Mouse (Mus musculus) ovary, adult 18-20 months (tissue): ENCODE results near the gene Wdr46.

Source experiments
- DNase-seq: peaks from one replicate; pipeline ENCODE4 v3.0.0; 2022; ENCODE audit warnings: low spot score, mixed read lengths

The Wdr46 gene

DNA sequence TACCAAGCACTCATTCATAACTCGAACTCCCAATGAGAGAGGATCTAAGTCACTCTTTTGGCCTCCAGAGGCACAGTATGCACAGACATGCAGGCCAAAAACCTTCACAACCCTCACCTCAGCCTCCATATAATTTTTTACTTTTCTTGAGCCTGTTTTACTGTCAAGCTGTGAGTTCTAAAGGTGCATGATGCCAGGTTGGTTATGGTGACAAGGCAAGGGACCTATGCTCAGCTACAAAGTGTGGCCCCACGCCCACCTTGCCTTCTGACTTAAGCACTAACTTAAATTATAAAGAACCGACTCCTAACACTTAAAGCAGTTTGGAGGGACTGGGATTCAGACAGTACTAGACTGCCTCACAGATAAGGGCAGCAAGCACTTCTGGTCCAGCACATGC is 12.8 kb downstream of the Wdr46 start:
- no peak for DNase-seq

DNA sequence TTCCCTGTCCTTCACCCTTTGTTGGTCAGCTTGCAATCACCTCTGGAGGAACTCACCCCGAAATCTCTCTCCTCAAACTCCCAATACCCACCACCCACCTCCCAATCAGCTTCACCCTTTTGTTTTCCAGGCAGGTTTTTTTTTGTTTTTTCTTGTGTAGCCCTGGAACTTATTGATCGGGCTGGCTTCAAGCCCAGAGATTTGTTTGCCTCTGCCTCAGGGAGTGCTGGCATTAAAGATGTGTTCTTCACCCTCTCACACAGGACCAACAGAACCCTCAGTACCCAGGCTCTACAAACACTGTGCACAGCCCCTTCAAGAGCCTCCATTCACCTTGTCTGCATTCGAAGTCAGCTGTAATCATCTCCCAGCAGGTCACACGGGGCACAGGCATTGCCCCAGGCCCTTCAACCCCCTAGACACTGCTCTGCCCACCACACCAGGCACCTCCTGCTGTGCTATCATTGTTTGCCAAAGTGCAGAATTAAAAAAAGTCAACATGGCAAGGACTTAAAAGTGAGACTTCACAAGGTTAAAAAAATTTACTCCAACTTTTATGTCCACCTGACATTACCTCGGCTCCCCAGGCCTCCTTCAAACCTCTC is 13.6 kb downstream of the Wdr46 start:
- DNase-seq: no peak

DNA sequence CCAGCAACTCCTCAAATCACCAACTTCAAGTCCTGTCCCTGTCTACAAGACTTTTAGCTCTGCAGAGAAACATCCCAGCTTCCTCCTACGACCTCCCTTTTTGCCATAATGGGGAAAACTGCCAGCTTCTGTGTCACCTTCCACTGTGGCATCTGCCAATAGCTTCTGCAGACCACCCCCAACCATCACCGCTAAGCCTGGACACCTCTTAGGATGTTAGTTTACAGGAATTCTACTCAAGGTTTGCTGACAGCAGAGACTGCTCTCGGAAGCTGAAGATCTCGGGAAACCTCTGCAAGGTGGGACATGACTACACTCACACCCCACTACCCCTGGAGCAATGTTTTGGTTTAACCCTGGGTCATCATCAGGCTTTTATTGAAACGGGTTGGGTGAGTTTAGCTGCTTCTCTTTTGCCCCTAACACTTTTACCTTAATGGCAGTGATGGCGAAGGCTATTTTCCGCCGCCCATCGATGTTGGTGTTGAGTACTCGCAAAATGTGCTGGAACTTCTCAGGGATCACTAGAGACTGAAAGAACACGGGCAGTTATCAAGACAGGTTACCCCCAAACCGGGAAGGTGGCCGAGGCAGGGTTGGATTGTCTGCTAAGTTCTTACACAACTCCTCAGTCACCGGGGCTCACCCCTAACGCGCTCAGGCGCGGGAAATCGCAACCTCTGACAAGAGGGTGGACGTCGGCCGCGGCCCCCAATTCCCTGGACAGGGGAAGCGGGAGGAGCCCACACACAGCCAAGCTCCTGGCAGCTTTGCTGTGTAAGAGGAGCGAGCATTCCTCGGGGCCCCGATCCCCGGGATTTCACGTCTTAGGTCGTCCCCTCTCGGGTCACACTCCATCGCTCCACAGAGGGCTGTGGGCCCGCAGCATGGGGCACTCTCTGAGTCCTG is 14.4 kb downstream of the Wdr46 start:
- DNase-seq: no peak

DNA sequence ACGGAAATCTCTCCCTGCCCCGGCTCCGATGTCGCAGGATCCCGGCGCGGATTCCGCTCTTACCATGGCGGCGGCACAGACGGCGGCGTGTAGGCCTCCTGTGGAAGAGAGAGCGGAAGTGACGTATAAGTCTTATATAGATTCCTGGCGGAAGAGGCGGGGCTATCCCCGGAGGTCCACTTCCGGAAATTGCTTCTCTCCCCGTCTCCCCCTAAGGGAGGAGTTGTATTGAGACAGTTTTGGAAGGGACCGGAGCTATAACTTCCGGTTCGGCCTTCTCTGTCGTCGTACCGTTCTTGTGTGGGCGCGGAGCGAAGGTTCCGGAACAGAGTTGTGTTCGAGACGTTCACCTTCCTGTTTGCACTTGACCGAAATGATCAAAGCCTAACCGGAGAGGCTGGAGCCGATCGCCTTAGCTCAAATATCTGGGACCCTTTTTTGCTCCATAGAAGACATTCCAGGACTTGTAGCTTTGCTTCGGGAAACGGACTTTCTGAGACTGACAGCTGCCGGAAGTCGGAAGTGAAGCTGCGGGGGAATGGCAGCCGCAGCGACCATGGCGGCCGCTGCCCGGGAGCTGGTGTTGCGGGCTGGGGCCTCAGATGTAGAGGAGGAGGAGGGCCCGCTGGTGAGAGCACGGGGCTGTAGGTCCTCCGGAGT is 15.2 kb downstream of the Wdr46 start, which contains the start of the genes Vps52 and Rps18:
TSS of gene Vps52 (plus strand) at position 258 of the 660 bp plus-strand sequence.
TSS of gene Rps18 (minus strand) at position 447 of the 660 bp plus-strand sequence.
- peak; percentile 94 for DNase-seq

DNA sequence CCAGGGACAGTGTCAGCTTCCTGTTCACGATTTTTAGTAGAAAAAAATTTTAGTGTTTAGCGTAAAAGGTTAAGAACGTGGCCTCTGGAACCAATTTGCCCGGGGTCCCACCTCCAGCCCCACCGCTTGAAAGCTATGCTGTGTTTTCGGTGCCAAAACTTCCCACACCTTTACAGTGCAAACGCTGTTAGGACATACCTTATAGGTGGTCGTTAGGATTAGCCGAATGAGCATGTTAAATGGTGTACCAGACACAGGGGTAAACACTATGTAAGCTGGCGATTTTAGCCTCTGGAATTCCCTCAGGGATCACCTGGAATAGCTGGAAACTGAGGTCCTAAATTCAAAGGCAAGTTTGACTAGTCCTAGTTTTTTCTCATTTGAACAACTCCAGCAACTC is 15.9 kb downstream of the Wdr46 start:
- no peak for DNase-seq

DNA sequence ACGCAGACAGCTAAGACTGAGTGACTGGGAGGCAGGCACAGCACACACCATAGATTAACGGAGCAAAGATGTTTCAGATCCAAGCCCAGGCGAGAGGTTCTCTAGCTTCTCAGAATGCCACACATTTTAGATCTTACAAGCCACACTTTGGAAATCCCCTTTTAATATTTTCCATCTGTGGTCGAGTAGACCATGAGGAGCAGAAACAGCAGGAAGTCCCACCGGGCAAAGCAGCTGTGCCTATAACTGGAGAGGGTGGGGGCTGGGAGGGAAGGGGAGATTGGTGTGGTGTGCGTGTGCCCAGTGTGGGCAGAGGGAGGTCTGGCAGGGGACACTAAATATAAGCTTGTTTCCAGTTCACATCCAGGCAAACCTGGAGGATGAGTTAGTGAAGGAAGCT is 17.0 kb downstream of the Wdr46 start:
- DNase-seq: no peak

DNA sequence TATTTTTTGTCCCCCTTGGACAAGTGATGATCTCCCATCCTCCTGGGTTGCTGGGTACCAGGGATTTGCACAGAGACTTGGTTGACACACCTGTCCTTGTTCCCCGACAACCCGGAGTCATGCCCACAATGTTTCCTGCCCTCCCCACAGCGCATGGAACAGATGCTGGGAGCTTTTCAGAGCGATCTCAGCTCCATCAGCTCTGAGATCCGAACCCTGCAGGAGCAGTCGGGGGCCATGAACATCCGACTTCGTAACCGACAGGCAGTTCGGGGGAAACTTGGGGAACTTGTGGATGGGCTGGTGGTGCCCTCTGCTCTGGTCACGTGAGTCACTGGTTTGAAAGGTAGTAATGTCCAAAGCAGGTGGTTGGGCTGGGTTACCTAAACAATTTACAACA is 18.0 kb downstream of the Wdr46 start:
- no peak for DNase-seq

DNA sequence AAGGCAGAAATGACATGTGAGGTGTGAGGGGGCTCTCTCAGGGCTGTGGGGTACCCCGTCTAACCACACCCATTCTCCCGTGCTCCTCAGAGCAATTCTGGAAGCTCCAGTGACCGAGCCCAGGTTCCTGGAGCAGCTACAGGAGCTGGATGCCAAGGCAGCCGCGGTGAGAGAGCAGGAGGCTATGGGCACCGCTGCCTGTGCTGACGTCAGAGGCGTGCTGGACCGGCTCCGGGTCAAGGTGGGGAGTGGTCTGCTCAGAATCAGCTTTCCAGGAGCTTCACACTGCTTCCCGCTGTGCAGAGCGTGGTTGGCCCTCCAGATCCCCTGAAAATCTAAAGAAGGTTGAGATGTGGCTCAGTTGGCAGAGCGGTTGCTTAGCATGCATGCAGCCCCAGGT is 18.7 kb downstream of the Wdr46 start:
- no peak for DNase-seq

DNA sequence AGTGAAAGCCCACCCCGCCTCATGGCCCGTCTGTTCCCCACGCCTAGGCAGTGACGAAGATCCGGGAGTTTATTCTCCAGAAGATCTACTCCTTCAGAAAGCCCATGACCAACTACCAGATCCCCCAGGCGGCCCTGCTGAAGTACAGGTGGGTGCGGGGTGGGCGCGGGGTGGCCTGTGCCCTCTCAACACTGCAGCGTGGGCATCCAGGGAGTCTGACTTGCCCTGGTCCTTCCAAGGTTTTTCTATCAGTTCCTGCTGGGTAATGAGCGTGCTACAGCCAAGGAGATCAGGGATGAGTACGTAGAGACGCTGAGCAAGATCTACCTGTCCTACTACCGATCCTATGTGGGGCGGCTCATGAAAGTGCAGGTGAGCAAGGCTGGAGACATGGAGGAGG is 19.5 kb downstream of the Wdr46 start:
- DNase-seq: no peak

DNA sequence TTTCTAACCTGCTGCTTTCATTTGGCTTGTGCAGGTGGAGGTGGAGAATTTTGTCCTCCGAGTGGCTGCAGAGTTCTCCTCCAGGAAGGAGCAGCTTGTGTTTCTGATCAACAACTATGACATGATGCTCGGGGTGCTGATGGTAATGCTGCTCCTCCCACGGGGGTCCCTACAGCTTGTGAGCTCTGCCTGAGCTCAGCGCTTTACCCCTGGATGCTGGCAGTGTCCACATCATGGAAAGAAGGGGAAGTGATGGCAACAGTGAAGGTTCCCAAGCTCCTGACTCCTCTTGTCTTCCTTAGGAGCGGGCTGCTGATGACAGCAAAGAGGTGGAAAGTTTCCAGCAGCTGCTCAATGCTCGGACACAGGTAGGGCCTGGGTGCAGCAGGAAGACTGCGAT is 22.4 kb downstream of the Wdr46 start:
- no peak for DNase-seq

DNA sequence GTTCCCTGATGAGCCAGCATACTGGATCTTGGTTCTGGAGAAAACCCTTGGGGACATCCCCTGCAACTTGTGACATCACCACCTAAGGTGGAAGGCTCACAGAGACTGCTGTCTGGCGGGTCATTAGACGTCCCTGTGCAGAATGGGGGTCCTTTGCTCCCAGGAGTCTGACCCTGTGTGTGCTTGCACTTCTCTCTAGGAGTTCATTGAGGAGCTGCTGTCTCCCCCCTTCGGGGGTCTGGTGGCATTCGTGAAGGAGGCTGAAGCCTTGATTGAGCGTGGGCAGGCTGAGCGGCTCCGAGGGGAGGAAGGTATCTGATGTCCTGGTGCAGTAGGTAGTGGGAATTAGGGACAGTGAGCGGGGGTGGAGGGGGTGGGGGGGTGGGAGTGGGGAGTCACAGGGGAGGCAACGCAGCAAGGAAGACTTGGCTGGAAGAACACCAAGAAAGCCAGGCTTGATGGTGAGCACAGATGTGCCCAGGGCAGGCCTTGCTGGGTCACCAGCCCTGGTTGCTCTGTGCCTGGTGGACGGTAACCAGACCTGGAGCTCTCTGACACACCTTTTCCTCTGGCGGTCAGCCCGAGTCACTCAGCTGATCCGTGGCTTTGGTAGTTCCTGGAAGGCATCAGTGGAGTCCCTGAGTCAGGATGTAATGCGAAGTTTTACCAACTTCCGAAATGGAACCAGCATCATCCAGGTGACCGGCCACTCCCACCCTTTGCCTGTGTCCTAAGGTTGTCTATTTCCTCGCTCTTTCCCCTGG is 24.8 kb downstream of the Wdr46 start:
- no peak for DNase-seq

DNA sequence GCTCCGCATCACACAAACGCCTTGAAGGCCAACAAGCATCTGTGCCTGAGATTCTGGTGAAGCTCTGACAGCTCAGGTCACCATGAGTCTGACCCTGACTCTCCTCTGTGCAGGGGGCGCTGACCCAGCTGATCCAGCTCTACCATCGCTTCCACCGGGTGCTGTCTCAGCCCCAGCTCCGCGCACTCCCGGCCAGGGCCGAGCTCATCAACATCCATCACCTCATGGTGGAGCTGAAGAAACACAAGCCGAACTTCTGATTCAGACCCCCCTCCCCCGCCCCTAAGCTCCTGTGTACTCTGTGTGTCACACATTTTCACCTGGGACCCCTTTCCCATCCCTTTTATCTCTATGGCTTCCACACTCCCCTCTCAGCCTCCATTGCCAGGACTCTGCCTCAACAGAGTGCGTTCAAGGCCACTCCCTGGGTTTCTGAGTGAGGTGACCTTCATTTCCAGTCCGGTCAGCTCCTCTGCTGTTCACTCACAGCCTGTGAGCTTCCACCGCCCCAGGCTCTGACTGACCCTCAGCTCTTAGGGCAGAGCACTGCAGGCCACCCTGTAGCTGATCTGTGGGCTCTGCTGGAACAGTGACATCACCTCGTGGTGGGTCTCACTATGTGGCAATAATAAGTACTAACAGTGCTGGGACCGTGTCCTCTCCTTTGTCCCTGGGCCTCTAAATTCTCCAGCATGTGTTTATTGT is 25.5 kb downstream of the Wdr46 start:
- DNase-seq: no peak

DNA sequence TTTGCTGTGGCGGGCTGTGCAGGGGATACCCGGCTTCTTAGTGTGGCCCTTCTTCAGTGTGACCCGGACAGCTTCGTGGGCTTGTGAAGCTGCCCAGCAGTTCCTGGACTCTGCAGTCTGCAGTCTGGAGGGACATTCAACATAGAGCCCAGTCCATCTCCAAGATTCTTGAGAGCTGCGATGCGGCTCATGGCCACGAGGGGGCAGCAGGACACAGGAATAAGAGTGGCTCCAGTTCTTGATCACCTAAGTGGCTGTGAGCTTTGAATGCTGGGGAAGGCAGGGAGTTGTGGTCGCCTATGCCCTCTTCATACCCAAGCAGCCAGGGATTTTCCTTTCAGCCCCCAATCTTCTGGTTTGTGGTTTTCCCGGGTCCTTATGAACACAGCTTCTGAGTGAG is 28.0 kb downstream of the Wdr46 start:
- no peak for DNase-seq

DNA sequence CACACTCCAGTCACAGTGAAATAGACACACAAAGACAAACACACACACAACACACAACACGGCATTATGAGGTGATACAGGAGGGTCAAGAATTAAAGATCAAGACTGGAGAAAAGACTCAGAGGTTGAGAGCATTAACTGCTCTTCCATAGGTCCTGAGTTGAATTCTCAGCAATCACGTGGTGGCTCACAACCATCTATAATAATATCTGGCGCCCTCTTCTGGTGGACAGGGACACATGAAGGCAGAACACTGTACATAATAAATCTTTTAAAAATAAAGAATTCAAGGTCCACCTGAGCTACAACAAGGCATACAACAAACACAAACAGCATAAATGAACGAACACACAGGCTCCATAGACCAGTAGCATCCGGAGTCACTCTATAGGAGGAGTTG is 28.5 kb downstream of the Wdr46 start:
- DNase-seq: no peak

DNA sequence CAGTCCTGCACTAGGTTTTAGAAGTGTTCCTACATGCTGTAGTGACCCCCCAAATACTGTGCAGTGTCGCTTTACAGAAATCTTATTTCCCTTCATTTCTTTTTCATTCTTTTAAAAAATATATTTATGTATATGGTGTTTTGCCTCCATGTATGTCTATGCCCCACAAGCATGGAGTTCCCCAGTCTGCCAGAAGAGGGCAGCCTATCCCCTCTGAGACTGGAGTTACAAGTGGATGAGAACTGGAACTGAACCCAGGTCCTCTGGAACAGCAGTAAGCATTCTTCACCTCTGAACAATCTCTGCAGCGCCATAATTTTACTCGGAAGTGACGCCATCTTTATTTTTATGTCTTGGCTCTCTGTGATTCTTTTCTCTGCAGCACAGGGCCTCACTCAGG is 28.9 kb downstream of the Wdr46 start:
- no peak for DNase-seq

DNA sequence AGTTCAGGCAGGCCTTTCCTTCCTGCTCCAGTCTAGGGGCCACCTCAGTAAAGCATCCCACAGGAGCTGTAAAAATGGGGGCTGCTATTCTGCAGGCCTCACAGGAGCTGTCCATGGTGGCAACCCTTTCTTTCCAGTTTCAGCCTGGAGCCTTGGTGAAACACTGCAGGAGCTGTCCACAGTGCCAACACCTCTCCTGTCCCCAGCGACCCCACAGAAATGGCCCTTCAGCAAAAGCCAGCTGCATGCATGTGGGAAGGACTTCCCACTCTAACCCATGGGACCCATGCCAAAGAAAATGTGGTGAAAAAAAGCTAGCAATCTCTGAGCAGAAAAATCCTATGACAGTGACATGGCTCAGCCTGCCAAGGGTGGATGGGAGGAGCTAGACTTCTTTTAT is 32.2 kb downstream of the Wdr46 start:
- DNase-seq: no peak

DNA sequence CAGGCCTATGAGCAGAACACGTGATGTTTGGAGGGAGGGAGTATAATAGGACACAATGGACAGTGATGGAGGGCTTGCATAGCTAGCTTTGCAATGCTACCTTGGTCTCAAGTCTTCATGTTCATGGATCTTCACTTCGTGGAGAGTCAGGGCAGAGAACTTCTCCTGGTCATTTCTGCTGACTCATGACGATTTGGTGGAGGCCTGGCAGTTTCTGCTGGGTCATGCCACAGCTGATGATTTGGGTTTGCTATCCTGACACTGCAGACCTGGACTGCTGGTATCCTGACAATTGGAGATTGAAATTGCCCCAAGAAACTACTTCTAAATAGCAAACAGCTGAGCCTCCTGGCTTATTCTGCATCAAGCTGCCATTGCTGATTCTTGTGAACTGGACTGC is 33.1 kb downstream of the Wdr46 start:
- DNase-seq: no peak

DNA sequence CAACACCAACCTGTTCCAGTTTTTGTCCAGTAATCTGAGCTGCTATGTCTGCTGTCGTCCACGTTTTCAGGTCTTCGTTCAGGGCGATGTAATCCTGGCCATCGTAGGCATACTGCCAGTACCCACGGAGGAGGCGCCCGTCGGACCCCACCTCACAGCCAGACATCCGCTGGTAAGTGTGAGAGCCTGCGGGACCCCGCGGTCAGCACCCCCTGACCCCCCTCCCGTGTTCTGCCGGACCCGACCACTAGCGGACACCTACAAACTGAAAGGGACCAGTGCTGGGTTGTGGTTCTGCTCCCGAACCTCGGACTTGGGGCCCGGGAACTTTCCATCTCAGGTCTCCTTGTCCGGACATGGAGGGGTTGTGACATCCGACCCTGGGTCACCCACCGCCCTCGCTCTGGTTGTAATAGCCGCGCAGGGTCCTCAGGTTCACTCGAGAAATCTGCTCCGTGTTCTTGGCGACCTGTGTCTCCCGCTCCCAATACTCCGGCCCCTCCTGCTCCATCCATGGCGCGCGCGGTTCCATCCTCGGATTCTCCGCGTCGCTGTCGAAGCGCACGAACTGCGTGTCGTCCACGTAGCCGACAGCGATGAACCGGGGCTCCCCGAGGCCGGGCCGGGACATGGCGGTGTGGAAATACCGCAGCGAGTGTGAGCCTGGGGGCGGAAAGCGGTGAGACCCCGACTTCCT is 37.5 kb downstream of the Wdr46 start:
- no peak for DNase-seq

DNA sequence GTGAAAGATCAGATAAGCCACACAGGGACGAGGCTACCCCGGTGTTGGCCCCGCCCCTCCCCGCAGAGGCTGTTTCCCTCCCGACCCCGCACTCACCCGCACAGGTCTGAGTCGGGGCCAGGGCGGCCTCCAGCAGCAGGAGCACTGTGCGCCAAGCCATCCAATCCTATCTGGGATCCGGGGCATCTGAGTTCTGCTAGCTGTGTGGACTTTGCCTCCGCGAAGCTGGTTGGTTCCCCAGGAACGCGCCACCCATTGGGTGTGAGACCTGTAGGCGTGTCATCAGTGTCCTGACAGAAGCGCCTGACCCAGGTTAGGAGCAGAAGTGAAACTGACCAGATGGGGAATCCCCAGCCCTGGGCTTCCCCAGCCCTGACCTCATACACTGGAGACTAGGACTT is 38.2 kb downstream of the Wdr46 start:
- no peak for DNase-seq

DNA sequence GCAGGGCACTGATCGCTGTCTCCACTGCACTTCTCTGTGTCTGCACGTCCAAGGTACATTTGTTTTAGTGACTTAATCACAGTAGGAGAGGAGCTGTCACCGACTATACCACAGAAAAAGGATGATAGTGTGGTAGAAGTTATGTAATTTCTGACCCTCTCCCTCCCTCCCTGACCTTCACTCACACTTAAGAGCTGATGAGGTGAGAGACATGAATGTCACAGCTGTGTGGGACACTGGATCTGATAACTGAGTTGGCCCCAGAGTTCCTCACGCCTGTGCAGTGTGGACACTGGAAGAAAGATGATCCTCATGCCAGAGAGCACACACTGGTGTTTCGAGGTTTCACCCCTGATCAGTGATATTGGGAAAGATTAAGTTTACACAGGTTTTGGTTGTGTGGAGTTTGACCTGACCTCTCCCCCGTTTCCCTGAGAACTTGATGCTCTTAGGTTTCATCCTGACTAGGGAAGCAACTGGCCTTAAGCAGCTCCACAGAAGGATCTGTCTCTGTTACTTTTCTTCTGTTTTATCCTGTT is 39.1 kb downstream of the Wdr46 start:
- DNase-seq: no peak
